Mouse (Mus musculus) forebrain, embryonic 16.5 days (tissue): Measurements from ENCODE around the gene Dnaja3. TPM values are rescaled to one million over a fixed set of nuclear protein-coding genes. Genes with fewer than 3 reads are reported as not detected.

Source experiments
- ATAC-seq: fragments of 200-750 bp; cut with Nextera tagmentation; 2 replicates; pipeline ENCODE4 v1.8.0; 2017; ENCODE audit warnings: mild to moderate bottlenecking, moderate library complexity
- H3K27ac ChIP-seq: fragments of 300-500 bp; sonication (generic); 2 replicates; pipeline ENCODE4 v1.5.1; 2014; ENCODE audit warnings: low read length, control low read depth
- H3K27me3 ChIP-seq: fragments of 300-500 bp; sonication (generic); replicated peaks from 2 replicates; pipeline ENCODE4 v1.6.1; 2014; ENCODE audit warnings: low read length; ENCODE audit not compliant: control insufficient read depth, insufficient read depth
- H3K36me3 ChIP-seq: fragments of 300-500 bp; sonication (generic); 2 replicates; pipeline ENCODE4 v1.6.1; 2014; ENCODE audit not compliant: control insufficient read depth, insufficient read depth
- H3K4me1 ChIP-seq: fragments of 300-500 bp; sonication (generic); replicated peaks from 2 replicates; pipeline ENCODE4 v1.6.1; 2014; ENCODE audit warnings: low read length; ENCODE audit not compliant: control insufficient read depth, insufficient read depth
- H3K4me2 ChIP-seq: fragments of 300-500 bp; sonication (generic); 2 replicates; pipeline ENCODE4 v1.6.1; 2014; ENCODE audit warnings: mild to moderate bottlenecking, low read length, control low read depth
- H3K4me3 ChIP-seq: fragments of 300-500 bp; sonication (generic); replicated peaks from 2 replicates; pipeline ENCODE4 v1.5.1; 2014; ENCODE audit warnings: mild to moderate bottlenecking, low read length, control low read depth
- H3K9ac ChIP-seq: fragments of 300-500 bp; sonication (generic); replicated peaks from 2 replicates; pipeline ENCODE4 v1.6.1; 2014; ENCODE audit warnings: low read depth, low read length, control low read depth
- H3K9me3 ChIP-seq: fragments of 300-500 bp; sonication (generic); 2 replicates; pipeline ENCODE4 v1.6.1; 2016; ENCODE audit warnings: low read length; ENCODE audit not compliant: control insufficient read depth
- WGBS: fragments of 180-500 bp; shearing (Covaris S2); extraction: QIAGEN DNeasy Blood & Tissue Kit; methylation state at CpG from one replicate; pipeline ENCODE4 v1.1.7; 2014; 5-methylcytosine and 5-hydroxymethylcytosine counted together
- polyA plus RNA-seq: library from polyadenylated mRNA; unstranded; fragments of >200 nt; fragmentation: Nextera tagmentation; extraction: Ambion mirVana; gene quantifications from 2 replicates; pipeline ENCODE4 v1.2.1, GENCODE M21; 2015

The Dnaja3 gene
- polyA plus RNA-seq, 1 experiment from 2014 or later = 61.9 TPM

DNA sequence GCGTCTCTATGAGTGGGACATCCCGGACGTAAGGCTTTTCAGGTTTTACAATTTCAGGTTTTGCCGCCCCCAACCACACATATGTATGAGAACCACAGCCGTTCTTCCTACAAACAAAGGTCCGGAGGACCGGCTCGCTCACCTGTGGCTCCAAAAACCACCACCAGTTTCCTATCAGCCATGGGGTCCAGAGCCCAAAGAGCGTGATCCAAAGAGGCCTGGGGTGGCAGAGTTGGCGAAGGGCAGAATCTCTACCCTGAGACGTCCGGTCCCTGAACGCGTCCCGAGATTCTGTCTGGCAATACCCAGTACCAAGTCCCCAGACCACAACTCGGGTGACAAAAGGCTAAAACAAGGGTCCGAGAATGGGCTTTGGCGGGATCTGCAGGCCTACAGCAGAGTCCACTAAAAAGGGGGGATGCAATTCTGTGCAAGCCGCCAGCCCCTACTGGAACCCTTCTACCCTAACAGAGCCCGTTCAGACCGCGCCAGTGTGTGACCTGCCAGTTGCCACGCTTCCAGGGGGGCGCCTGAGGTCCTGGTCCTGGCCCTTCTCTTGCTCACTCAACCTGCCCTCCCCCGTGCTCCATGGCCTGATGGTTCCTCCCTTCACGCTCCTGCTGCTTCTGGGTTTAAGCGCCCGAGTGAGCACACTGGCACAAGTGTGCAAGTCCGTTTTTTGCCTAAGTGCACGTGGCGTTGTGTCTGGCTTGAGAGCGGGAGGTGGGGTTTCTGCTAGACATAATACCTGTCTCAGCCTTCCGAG lies 79.1 kb downstream of the Dnaja3 start, which contains the start of gene Nmral1:
Gene Nmral1, minus strand, starts transcription at position 604 of the 766 bp plus-strand sequence.
- peak within 1 kb of the TSS; percentile 71 for H3K4me2 ChIP-seq
- peak within 1 kb of the TSS; percentile 80 for H3K27ac ChIP-seq
- ATAC-seq = peak; percentile 88
- H3K4me3 ChIP-seq = peak within 1 kb of the TSS; percentile 59
- no peaks in the 10 kb centered on the region for H3K27me3 ChIP-seq
- H3K9ac ChIP-seq = peak within 1 kb of the TSS; percentile 73
- H3K4me1 ChIP-seq = peaks cover 7% of the 10 kb centered on the region
- H3K36me3 ChIP-seq = peaks cover 4% of the 10 kb centered on the region; the same call in 1 of the 2 replicates
- WGBS = 15% methylated on average over 33 of the region's 33 CpGs
- H3K9me3 ChIP-seq = no peaks in the 10 kb centered on the region

GRCm38 (mm10) chr16:4722128-4722914 lies 82.5 kb downstream of the Dnaja3 start:
- H3K9me3 ChIP-seq = no peaks in the 10 kb centered on the region

GRCm38 (mm10) chr16:4722915-4723209 lies 83.1 kb downstream of the Dnaja3 start:
- no peak overlapping the region for H3K27ac ChIP-seq
- no peaks in the 10 kb centered on the region for H3K36me3 ChIP-seq
- no peaks in the 10 kb centered on the region for H3K27me3 ChIP-seq
- no peaks in the 10 kb centered on the region for H3K9me3 ChIP-seq
- peaks cover 10% of the 10 kb centered on the region for H3K4me1 ChIP-seq
- H3K4me3 ChIP-seq = no peak overlapping the region
- 85% methylated on average over 3 of the region's 3 CpGs for WGBS
- no peak for ATAC-seq
- H3K4me2 ChIP-seq = no peak overlapping the region
- no peak overlapping the region for H3K9ac ChIP-seq

More at GRCm38 (mm10) chr16:4722128-4722914, 82.5 kb downstream of the Dnaja3 start:
- Histone ChIP-seq H3K27ac (no peak overlapping the region), H3K4me3 (no peak overlapping the region), H3K4me2 (no peak overlapping the region), H3K36me3 (no peaks in the 10 kb centered on the region), H3K27me3 (no peaks in the 10 kb centered on the region), H3K4me1 (peaks cover 11% of the 10 kb centered on the region), H3K9ac (no peak overlapping the region)
- no peak for ATAC-seq
- 62% methylated on average over 7 of the region's 7 CpGs for WGBS

- H3K27ac ChIP-seq = no peak overlapping the region
- no peak for ATAC-seq
- 70% methylated on average over 4 of the region's 4 CpGs for WGBS
Measured at GRCm38 (mm10) chr16:4725266-4725665, 85.5 kb downstream of the Dnaja3 start.

GRCm38 (mm10) chr16:4725780-4726527 lies 86.2 kb downstream of the Dnaja3 start, which contains the start of gene Hmox2:
Hmox2 (plus strand) TSS chr16:4726361.
- H3K27ac ChIP-seq = peak within 1 kb of the TSS; percentile 75
- H3K4me3 ChIP-seq = peak within 1 kb of the TSS; percentile 97
- H3K4me2 ChIP-seq = peak within 1 kb of the TSS; percentile 87
- H3K27me3 ChIP-seq = no peaks in the 10 kb centered on the region
- H3K9me3 ChIP-seq = no peaks in the 10 kb centered on the region
- ATAC-seq = peak; percentile 97
- H3K36me3 ChIP-seq = no peaks in the 10 kb centered on the region
- H3K4me1 ChIP-seq = peaks cover 10% of the 10 kb centered on the region
- 6% methylated on average over 33 of the region's 35 CpGs for WGBS
- peak within 1 kb of the TSS; percentile 90 for H3K9ac ChIP-seq

More at GRCm38 (mm10) chr16:4725266-4725665, 85.5 kb downstream of the Dnaja3 start:
- H3K9me3 ChIP-seq = no peaks in the 10 kb centered on the region
- H3K36me3 ChIP-seq = no peaks in the 10 kb centered on the region
- H3K9ac ChIP-seq = no peak overlapping the region
- H3K4me2 ChIP-seq = no peak overlapping the region
- H3K27me3 ChIP-seq = no peaks in the 10 kb centered on the region
- H3K4me3 ChIP-seq = no peak overlapping the region
- peaks cover 10% of the 10 kb centered on the region for H3K4me1 ChIP-seq

DNA sequence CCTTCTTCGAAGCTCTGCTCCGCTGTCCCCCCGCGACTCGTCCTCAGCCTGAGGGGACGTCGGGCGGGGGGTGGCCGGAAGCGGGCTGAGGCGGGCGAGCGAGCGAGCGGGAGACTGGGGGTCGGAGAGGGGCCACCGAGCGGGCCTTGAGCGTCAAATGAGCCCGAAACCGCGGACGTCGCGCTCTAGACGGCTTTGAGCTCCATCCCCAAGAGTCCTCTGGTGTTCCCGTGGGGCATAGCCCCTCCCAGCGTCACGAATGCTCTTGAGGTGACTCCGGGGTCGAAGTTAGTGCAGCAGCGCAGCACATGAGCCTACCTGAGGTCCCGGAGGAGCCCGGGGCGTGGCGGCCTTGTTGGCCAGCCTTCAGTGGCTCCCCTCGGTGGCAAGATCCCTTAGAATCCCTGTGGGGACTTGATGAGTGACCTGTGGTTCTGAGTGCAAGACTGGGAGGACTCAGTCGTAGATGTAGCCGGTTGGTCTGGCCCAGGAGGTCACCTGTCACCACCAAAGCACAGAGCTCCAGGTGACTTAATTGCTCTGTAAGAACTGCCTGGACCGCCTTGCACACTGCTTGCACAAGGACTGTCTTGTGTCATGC lies 86.8 kb downstream of the Dnaja3 start:
- WGBS = 1% methylated on average over 39 of the region's 40 CpGs
- peaks cover 10% of the 10 kb centered on the region for H3K4me1 ChIP-seq

GRCm38 (mm10) chr16:4727526-4727925 lies 87.7 kb downstream of the Dnaja3 start:
- H3K9me3 ChIP-seq = no peaks in the 10 kb centered on the region
- no peaks in the 10 kb centered on the region for H3K27me3 ChIP-seq
- no peaks in the 10 kb centered on the region for H3K36me3 ChIP-seq
- peaks cover 10% of the 10 kb centered on the region for H3K4me1 ChIP-seq
- H3K4me2 ChIP-seq = no peak overlapping the region
- ATAC-seq = no peak
- no peak overlapping the region for H3K4me3 ChIP-seq
- WGBS = 91% methylated on average over 1 of the region's 1 CpGs
- H3K9ac ChIP-seq = no peak overlapping the region
- H3K27ac ChIP-seq = no peak overlapping the region

More for the DNA sequence above, 86.8 kb downstream of the Dnaja3 start:
- peak overlapping the region; percentile 75 for H3K27ac ChIP-seq
- H3K9me3 ChIP-seq = no peaks in the 10 kb centered on the region
- no peak; the same call in 1 of the 2 replicates for ATAC-seq
- peak overlapping the region; percentile 87 for H3K4me2 ChIP-seq
- peak overlapping the region; percentile 97 for H3K4me3 ChIP-seq
- H3K27me3 ChIP-seq = no peaks in the 10 kb centered on the region
- H3K9ac ChIP-seq = peak overlapping the region; percentile 90
- H3K36me3 ChIP-seq = no peaks in the 10 kb centered on the region

GRCm38 (mm10) chr16:4727963-4728362 lies 88.2 kb downstream of the Dnaja3 start:
- Histone ChIP-seq H3K4me2 (no peak overlapping the region), H3K27me3 (no peaks in the 10 kb centered on the region), H3K9me3 (no peaks in the 10 kb centered on the region), H3K27ac (no peak overlapping the region), H3K4me1 (peaks cover 10% of the 10 kb centered on the region), H3K9ac (no peak overlapping the region), H3K4me3 (no peak overlapping the region), H3K36me3 (no peaks in the 10 kb centered on the region)
- ATAC-seq = no peak
- WGBS = 83% methylated on average over 1 of the region's 1 CpGs
